Comparison of ENCODE assay signal across 28 mouse cellular contexts in the genomic region with DNA sequence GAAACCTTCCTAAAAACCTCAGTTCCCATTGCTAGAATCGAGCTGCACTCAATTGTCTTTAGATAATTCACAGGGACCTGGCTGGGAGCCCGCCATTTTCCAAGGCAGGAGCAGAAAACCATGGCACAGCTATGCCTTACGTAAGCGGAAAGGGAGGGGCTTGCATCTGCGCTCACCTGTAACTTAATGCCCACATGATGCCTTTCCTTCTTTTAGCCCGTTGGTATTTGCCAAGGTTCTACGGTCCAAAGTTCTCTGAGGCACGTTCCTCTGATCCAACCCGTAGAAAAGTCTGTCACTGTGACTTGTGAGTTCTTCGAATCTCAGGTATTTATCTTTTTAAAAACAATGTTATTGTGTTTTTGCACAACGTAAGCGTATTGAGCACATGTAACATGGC. TPM values are rescaled to one million over a fixed set of nuclear protein-coding genes. Genes with fewer than 3 reads are reported as not detected.
DNase-seq lines count a peak whose midpoint lies in the region; ATAC-seq and TF ChIP-seq lines count a peak whose summit lies in the region.
"Had no signal": no experiment of that assay in that cellular context is flagged by ENCODE, and none has a peak within 500 bp of the region (broad histone marks: within the 10 kb centered on the region; RNA-seq: fewer than 3 reads in every experiment).

No protein-coding gene starts in this region.

- no peak for TF ChIP-seq CTCF in kidney, adult 2 months (conservative IDR thresholded peaks at IDR 0.05; ENCODE audit: insufficient read depth, insufficient read length, low read depth, low read length)

- no peak overlapping the region for H3K4me2 ChIP-seq in kidney, embryonic 15.5 days
- H3K4me2 ChIP-seq: embryonic facial prominence, embryonic 13.5 days; forebrain, embryonic 12.5 days; forebrain, embryonic 15.5 days; heart, embryonic 11.5 days; hindbrain, embryonic 12.5 days; hindbrain, embryonic 15.5 days had no signal

- H3K27ac ChIP-seq in kidney, adult 2 months (ENCODE audit: insufficient read depth, low read depth, low read length): no peak overlapping the region
- H3K27ac ChIP-seq in kidney, embryonic 15.5 days: no peak overlapping the region
- H3K27ac ChIP-seq: embryonic facial prominence, embryonic 10.5 days; embryonic facial prominence, embryonic 13.5 days; forebrain, embryonic 12.5 days; forebrain, embryonic 15.5 days; heart, adult 2 months; hindbrain, embryonic 12.5 days; hindbrain, embryonic 15.5 days had no signal

- H3K4me3 ChIP-seq in kidney, adult 2 months (ENCODE audit: insufficient read depth, low read depth, low read length): no peak overlapping the region
- H3K4me3 ChIP-seq in kidney, embryonic 15.5 days (replicated peaks): no peak overlapping the region
- H3K4me3 ChIP-seq: embryonic facial prominence, embryonic 10.5 days; embryonic facial prominence, embryonic 13.5 days; erythroblast, embryonic 14.5 days; forebrain, embryonic 12.5 days; forebrain, embryonic 15.5 days; heart, adult 2 months; hindbrain, embryonic 12.5 days; hindbrain, embryonic 15.5 days had no signal

- DNase-seq in heart, adult 11 months: peak; percentile 3
- DNase-seq in heart, adult 9 months (ENCODE audit: low spot score in 2 of 2): no peak
- DNase-seq in kidney, adult 2 months: peak; percentile 58
- no peak for DNase-seq in kidney, postnatal 14 days
- DNase-seq in kidney, postnatal 36 days: peak; percentile 32 to 53
- DNase-seq: adrenal gland, adult 8-10 months; adrenal gland, postnatal 25 days; cerebellum, adult 11-12 months; cerebellum, adult 8-10 months; cerebellum, postnatal 10 days; cerebellum, postnatal 36 days; embryo, embryonic 11 days; gastrocnemius, postnatal 25 days; heart, adult 2 months had no signal

- no peaks in the 10 kb centered on the region for H3K9me3 ChIP-seq in kidney, embryonic 15.5 days (replicated peaks)
- H3K9me3 ChIP-seq: embryonic facial prominence, embryonic 10.5 days; embryonic facial prominence, embryonic 13.5 days; forebrain, embryonic 12.5 days; forebrain, embryonic 15.5 days; hindbrain, embryonic 15.5 days had no signal

- ATAC-seq in kidney, embryonic 15.5 days (replicated peaks; ENCODE audit: low FRiP score): no peak
- ATAC-seq: activated CD4-positive, CD25-positive, alpha-beta regulatory T cell, adult 4 months; forebrain, embryonic 15.5 days had no signal

- WGBS in kidney, adult 2 months: 80% methylated on average over 12 of the region's 12 CpGs
- 87% methylated on average over 12 of the region's 12 CpGs for WGBS in kidney, embryonic 15.5 days

- no peaks in the 10 kb centered on the region for H3K27me3 ChIP-seq in kidney, adult 2 months (replicated peaks; ENCODE audit: control insufficient read depth, insufficient read depth, low read length)
- no peaks in the 10 kb centered on the region for H3K27me3 ChIP-seq in kidney, embryonic 15.5 days
- H3K27me3 ChIP-seq: embryonic facial prominence, embryonic 13.5 days; forebrain, embryonic 12.5 days; forebrain, embryonic 15.5 days; hindbrain, embryonic 12.5 days; hindbrain, embryonic 15.5 days had no signal

- no peak overlapping the region for H3K9ac ChIP-seq in kidney, embryonic 15.5 days
- H3K9ac ChIP-seq: embryonic facial prominence, embryonic 13.5 days; forebrain, embryonic 12.5 days; forebrain, embryonic 15.5 days; hindbrain, embryonic 12.5 days; hindbrain, embryonic 15.5 days had no signal

- TF ChIP-seq POLR2A in kidney, adult 2 months (IDR thresholded peaks at IDR 0.05; ENCODE audit: low read depth, low read length): no peak

- H3K36me3 ChIP-seq in kidney, adult 2 months (ENCODE audit: control insufficient read depth, insufficient read depth, low read length): no peaks in the 10 kb centered on the region
- no peaks in the 10 kb centered on the region for H3K36me3 ChIP-seq in kidney, embryonic 15.5 days
- H3K36me3 ChIP-seq: embryonic facial prominence, embryonic 10.5 days; embryonic facial prominence, embryonic 13.5 days; forebrain, embryonic 12.5 days; forebrain, embryonic 15.5 days; hindbrain, embryonic 12.5 days; hindbrain, embryonic 15.5 days had no signal

- no peaks in the 10 kb centered on the region for H3K4me1 ChIP-seq in kidney, adult 2 months (ENCODE audit: control insufficient read depth, insufficient read depth, low read length)
- no peaks in the 10 kb centered on the region for H3K4me1 ChIP-seq in kidney, embryonic 15.5 days
- H3K4me1 ChIP-seq: embryonic facial prominence, embryonic 10.5 days; embryonic facial prominence, embryonic 13.5 days; forebrain, embryonic 12.5 days; forebrain, embryonic 15.5 days; hindbrain, embryonic 12.5 days; hindbrain, embryonic 15.5 days had no signal

RNA-seq across cellular contexts. Expression of a gene that starts 13.2 kb away (rescaled TPM):
- polyA plus RNA-seq in kidney, adult 2 months (2012; rRNA removed): 0.06 and 0.33 TPM in 2 replicates
- polyA plus RNA-seq in kidney, embryonic 15.5 days (2015; fragmentation: Nextera tagmentation; extraction: Ambion mirVana): not detected in 2 replicates
- polyA plus RNA-seq: activated CD4-positive, CD25-positive, alpha-beta regulatory T cell, adult 4 months; cortical plate, adult 2 months; embryonic facial prominence, embryonic 13.5 days; erythroblast, embryonic 14.5 days; forebrain, embryonic 12.5 days; forebrain, embryonic 15.5 days; gonadal fat pad, adult 2 months; heart, adult 2 months; heart, embryonic 11.5 days; heart, embryonic 14.5 days; heart, postnatal 0 days; hindbrain, embryonic 12.5 days; hindbrain, embryonic 15.5 days had no signal

RNA-seq across cellular contexts. Expression of a gene that starts 19.5 kb away (rescaled TPM):
- polyA plus RNA-seq in kidney, adult 2 months (2012; rRNA removed): 1.1 and 1.6 TPM in 2 replicates
- polyA plus RNA-seq in kidney, embryonic 15.5 days (2015; fragmentation: Nextera tagmentation; extraction: Ambion mirVana): 0.29 and 0.54 TPM in 2 replicates
- polyA plus RNA-seq: activated CD4-positive, CD25-positive, alpha-beta regulatory T cell, adult 4 months; embryonic facial prominence, embryonic 10.5 days; erythroblast, embryonic 14.5 days; forebrain, embryonic 12.5 days; forebrain, embryonic 15.5 days; heart, embryonic 14.5 days; heart, postnatal 0 days; hindbrain, embryonic 12.5 days; hindbrain, embryonic 15.5 days had no signal

RNA-seq across cellular contexts. Expression of a gene that starts 46.6 kb away (rescaled TPM):
- polyA plus RNA-seq in kidney, adult 2 months (2012; rRNA removed): 0.77 TPM in 1 of 2 replicates, not detected in the other
- polyA plus RNA-seq in kidney, embryonic 15.5 days (2015; fragmentation: Nextera tagmentation; extraction: Ambion mirVana): 10.8 and 32.4 TPM in 2 replicates
- polyA plus RNA-seq: activated CD4-positive, CD25-positive, alpha-beta regulatory T cell, adult 4 months; cortical plate, adult 2 months; embryonic facial prominence, embryonic 10.5 days; embryonic facial prominence, embryonic 13.5 days; forebrain, embryonic 12.5 days; forebrain, embryonic 15.5 days; hindbrain, embryonic 12.5 days had no signal

Comparison
In these comparisons a context has a peak if more than half of its experiments do, and no peak if none do; other contexts are left out.
1. DNase-seq: peak in heart, adult 11 months (single experiment), kidney, adult 2 months (single experiment) and kidney, postnatal 36 days (2 of 2); none in heart, adult 9 months (0 of 2) and kidney, postnatal 14 days (single experiment).